Mouse (Mus musculus) liver, adult 2 months (tissue): ENCODE results near the gene Slc11a2. TPM values are rescaled to one million over a fixed set of nuclear protein-coding genes. Genes with fewer than 3 reads are reported as not detected.

ENCODE experiments used
- DNase-seq: peaks from one replicate; pipeline ENCODE4 v3.0.0-alpha.2; 2011; ENCODE audit warnings: low read depth, low spot score; ENCODE audit errors: extremely low read depth
- H3K27ac ChIP-seq: fragments of 200-500 bp; replicated peaks from 2 replicates; pipeline ENCODE4 v1.5.1; 2012; ENCODE audit warnings: low read depth, mild to moderate bottlenecking, control low read depth, inconsistent platforms, low read length; ENCODE audit not compliant: insufficient read depth
- H3K27me3 ChIP-seq: fragments of 200-500 bp; 2 replicates; pipeline ENCODE4 v1.6.1; 2012; ENCODE audit warnings: mild to moderate bottlenecking, moderate library complexity, low read length, inconsistent platforms; ENCODE audit not compliant: control insufficient read depth, insufficient read depth
- H3K36me3 ChIP-seq: fragments of 200-500 bp; 2 replicates; pipeline ENCODE4 v1.6.1; 2012; ENCODE audit warnings: low read length, inconsistent platforms; ENCODE audit not compliant: control insufficient read depth, insufficient read depth
- H3K4me1 ChIP-seq: fragments of 200-500 bp; 2 replicates; pipeline ENCODE4 v1.6.1; 2011; ENCODE audit warnings: low read length; ENCODE audit not compliant: control insufficient read depth, insufficient read depth
- H3K4me3 ChIP-seq: fragments of 200-500 bp; 2 replicates; pipeline ENCODE4 v1.5.1; 2011; ENCODE audit warnings: low read depth, mild to moderate bottlenecking, control low read depth, low read length, moderate library complexity; ENCODE audit not compliant: insufficient read depth
- H3K79me2 ChIP-seq: fragments of 200-500 bp; 2 replicates; pipeline ENCODE4 v1.6.1; 2012; ENCODE audit warnings: inconsistent platforms, mild to moderate bottlenecking, low read length, moderate library complexity; ENCODE audit not compliant: control insufficient read depth, insufficient read depth
- H3K9ac ChIP-seq: fragments of 200-500 bp; 2 replicates; pipeline ENCODE4 v1.6.1; 2012; ENCODE audit warnings: low read depth, mild to moderate bottlenecking, control low read depth, inconsistent platforms, low read length
- CTCF ChIP-seq: fragments of 200-500 bp; IDR thresholded peaks from 2 replicates; pipeline ENCODE4 v1.5.1; 2011; ENCODE audit warnings: low read depth, low read length, control low read depth
- POLR2A ChIP-seq: fragments of 200-500 bp; IDR thresholded peaks from 2 replicates; pipeline ENCODE4 v1.6.1; 2011; ENCODE audit warnings: low read length, control low read depth; ENCODE audit not compliant: insufficient read depth; ENCODE audit errors: extremely low read depth
- WGBS: fragments of 180-500 bp; shearing (Covaris S2); methylation state at CpG from one replicate; pipeline ENCODE4 v1.1.7; 2018; 5-methylcytosine and 5-hydroxymethylcytosine counted together
- polyA plus RNA-seq: library from polyadenylated mRNA; depleted of rRNA; stranded (reverse); fragments of >200 nt; gene quantifications from 2 replicates; pipeline ENCODE4 v1.2.3, GENCODE M21; 2012
- total RNA-seq: library from RNA; depleted of rRNA; stranded (reverse); fragments of >200 nt; gene quantifications from 2 replicates; pipeline ENCODE4 v1.2.3, GENCODE M21; 2014

Gene Slc11a2
- total and polyA plus RNA-seq, 2 experiments: 14.5 to 25.2 TPM

GRCm38 (mm10) chr15:100458055-100458454, 33.2 kb upstream of the Slc11a2 start:
- DNase-seq: peak; percentile 75
- Histone ChIP-seq H3K27me3 (no peaks in the 10 kb centered on the region), H3K27ac (no peak overlapping the region), H3K4me3 (no peak overlapping the region), H3K9ac (no peak overlapping the region), H3K4me1 (peaks cover 10% of the 10 kb centered on the region), H3K36me3 (no peaks in the 10 kb centered on the region), H3K79me2 (no peaks in the 10 kb centered on the region)
- WGBS: 28% methylated on average over 10 of the region's 10 CpGs
- TF ChIP-seq CTCF (peak; percentile 43), POLR2A (no peak)

- no peaks in the 10 kb centered on the region for H3K27me3 ChIP-seq
- no peak overlapping the region for H3K4me3 ChIP-seq
- peaks cover 10% of the 10 kb centered on the region for H3K4me1 ChIP-seq
- peak; percentile 68 for DNase-seq
- H3K27ac ChIP-seq: no peak overlapping the region
- no peaks in the 10 kb centered on the region for H3K36me3 ChIP-seq
- WGBS: 4% methylated on average over 17 of the region's 17 CpGs
- H3K9ac ChIP-seq: no peak overlapping the region
- TF ChIP-seq POLR2A (no peak), CTCF (peak; percentile 99)
- no peaks in the 10 kb centered on the region for H3K79me2 ChIP-seq
Measured at GRCm38 (mm10) chr15:100457340-100457739, 32.5 kb upstream of the Slc11a2 start.

GRCm38 (mm10) chr15:100456356-100456991, 31.6 kb upstream of the Slc11a2 start:
- no peaks in the 10 kb centered on the region for H3K36me3 ChIP-seq
- H3K9ac ChIP-seq: no peak overlapping the region
- H3K4me3 ChIP-seq: no peak overlapping the region
- H3K27ac ChIP-seq: peak overlapping the region; percentile 42; the same call in 1 of the 2 replicates
- peaks cover 10% of the 10 kb centered on the region for H3K4me1 ChIP-seq
- TF ChIP-seq CTCF (no peak), POLR2A (no peak)
- H3K79me2 ChIP-seq: no peaks in the 10 kb centered on the region
- H3K27me3 ChIP-seq: no peaks in the 10 kb centered on the region
- peak; percentile 72 for DNase-seq
- WGBS: 28% methylated on average over 7 of the region's 7 CpGs

- no peak for TF ChIP-seq POLR2A
- TF ChIP-seq CTCF: no peak
- no peak overlapping the region for H3K9ac ChIP-seq
- peaks cover 10% of the 10 kb centered on the region for H3K4me1 ChIP-seq
- WGBS: 70% methylated on average over 11 of the region's 11 CpGs
- H3K27ac ChIP-seq: no peak overlapping the region
- H3K36me3 ChIP-seq: no peaks in the 10 kb centered on the region
- no peaks in the 10 kb centered on the region for H3K27me3 ChIP-seq
- no peak for DNase-seq
- no peaks in the 10 kb centered on the region for H3K79me2 ChIP-seq
- no peak overlapping the region for H3K4me3 ChIP-seq
Measured at GRCm38 (mm10) chr15:100452486-100452885, 27.6 kb upstream of the Slc11a2 start.

- no peak overlapping the region for H3K27ac ChIP-seq
- H3K36me3 ChIP-seq: no peaks in the 10 kb centered on the region
- H3K79me2 ChIP-seq: no peaks in the 10 kb centered on the region
- no peak for DNase-seq
- H3K4me3 ChIP-seq: no peak overlapping the region
- H3K27me3 ChIP-seq: no peaks in the 10 kb centered on the region
- TF ChIP-seq CTCF (no peak), POLR2A (no peak)
- WGBS: 76% methylated on average over 16 of the region's 16 CpGs
- peaks cover 2% of the 10 kb centered on the region for H3K4me1 ChIP-seq
- H3K9ac ChIP-seq: no peak overlapping the region
Measured at GRCm38 (mm10) chr15:100451245-100451644, 26.4 kb upstream of the Slc11a2 start.

- no peak overlapping the region for H3K4me3 ChIP-seq
- H3K4me1 ChIP-seq: no peaks in the 10 kb centered on the region
- H3K79me2 ChIP-seq: no peaks in the 10 kb centered on the region
- H3K27me3 ChIP-seq: no peaks in the 10 kb centered on the region
- 80% methylated on average over 3 of the region's 3 CpGs for WGBS
- no peak for DNase-seq
- no peaks in the 10 kb centered on the region for H3K36me3 ChIP-seq
- no peak overlapping the region for H3K9ac ChIP-seq
- no peak overlapping the region for H3K27ac ChIP-seq
- TF ChIP-seq POLR2A: no peak
- TF ChIP-seq CTCF: no peak
Measured at GRCm38 (mm10) chr15:100449495-100449894, 24.6 kb upstream of the Slc11a2 start.
